Mouse (Mus musculus): ENCODE measurements around the gene Gm48551. TPM values are rescaled to one million over a fixed set of nuclear protein-coding genes. Genes with fewer than 3 reads are reported as not detected.

Gene Gm48551
- polyA plus RNA-seq, 1 experiment: 2.2 TPM

GRCm38 (mm10) chr10:81415549-81416310 lies 31.5 kb downstream of the Gm48551 start:
- TF ChIP-seq POLR2A (IDR thresholded peaks at IDR 0.05; ENCODE audit: borderline replicate concordance, low read depth, low read length): no peak
- TF ChIP-seq CTCF (IDR thresholded peaks at IDR 0.05; ENCODE audit: low read depth, low read length): no peak
- Histone ChIP-seq H3K27ac (ENCODE audit: insufficient read depth, low read depth, low read length) (no peak overlapping the region), H3K4me1 (ENCODE audit: control insufficient read depth, insufficient read depth, low read length) (peaks cover 16% of the 10 kb centered on the region), H3K4me3 (ENCODE audit: insufficient read depth, low read length) (no peak overlapping the region)

- TF ChIP-seq POLR2A (IDR thresholded peaks at IDR 0.05; ENCODE audit: borderline replicate concordance, low read depth, low read length) (no peak), CTCF (IDR thresholded peaks at IDR 0.05; ENCODE audit: low read depth, low read length) (no peak)
- no peak overlapping the region for H3K4me3 ChIP-seq (ENCODE audit: insufficient read depth, low read length)
- no peak overlapping the region for H3K27ac ChIP-seq (ENCODE audit: insufficient read depth, low read depth, low read length)
- peaks cover 9% of the 10 kb centered on the region for H3K4me1 ChIP-seq (ENCODE audit: control insufficient read depth, insufficient read depth, low read length)
Observed at GRCm38 (mm10) chr10:81416581-81417226, 32.4 kb downstream of the Gm48551 start.

- H3K27ac ChIP-seq (ENCODE audit: insufficient read depth, low read depth, low read length): no peak overlapping the region
- no peak for TF ChIP-seq POLR2A (IDR thresholded peaks at IDR 0.05; ENCODE audit: borderline replicate concordance, low read depth, low read length)
- TF ChIP-seq CTCF (IDR thresholded peaks at IDR 0.05; ENCODE audit: low read depth, low read length): no peak
- peaks cover 9% of the 10 kb centered on the region for H3K4me1 ChIP-seq (ENCODE audit: control insufficient read depth, insufficient read depth, low read length)
- H3K4me3 ChIP-seq (ENCODE audit: insufficient read depth, low read length): no peak overlapping the region
Observed at GRCm38 (mm10) chr10:81417227-81418215, 33.3 kb downstream of the Gm48551 start.

- Histone ChIP-seq H3K4me1 (ENCODE audit: control insufficient read depth, insufficient read depth, low read length) (peaks cover 9% of the 10 kb centered on the region), H3K27ac (ENCODE audit: insufficient read depth, low read depth, low read length) (no peak overlapping the region), H3K4me3 (ENCODE audit: insufficient read depth, low read length) (no peak overlapping the region)
- TF ChIP-seq CTCF (IDR thresholded peaks at IDR 0.05; ENCODE audit: low read depth, low read length): no peak
- TF ChIP-seq POLR2A (IDR thresholded peaks at IDR 0.05; ENCODE audit: borderline replicate concordance, low read depth, low read length): no peak
Observed at GRCm38 (mm10) chr10:81418216-81419070, 34.2 kb downstream of the Gm48551 start.

- peaks cover 3% of the 10 kb centered on the region for H3K4me1 ChIP-seq (ENCODE audit: control insufficient read depth, insufficient read depth, low read length)
- H3K4me3 ChIP-seq (ENCODE audit: insufficient read depth, low read length): no peak overlapping the region
- TF ChIP-seq POLR2A (IDR thresholded peaks at IDR 0.05; ENCODE audit: borderline replicate concordance, low read depth, low read length) (no peak), CTCF (IDR thresholded peaks at IDR 0.05; ENCODE audit: low read depth, low read length) (no peak)
- H3K27ac ChIP-seq (ENCODE audit: insufficient read depth, low read depth, low read length): no peak overlapping the region
Observed at GRCm38 (mm10) chr10:81419111-81419928, 35.1 kb downstream of the Gm48551 start.

GRCm38 (mm10) chr10:81420191-81420767 lies 36.0 kb downstream of the Gm48551 start:
- H3K4me3 ChIP-seq (ENCODE audit: insufficient read depth, low read length): no peak overlapping the region
- TF ChIP-seq POLR2A (IDR thresholded peaks at IDR 0.05; ENCODE audit: borderline replicate concordance, low read depth, low read length): no peak
- no peak for TF ChIP-seq CTCF (IDR thresholded peaks at IDR 0.05; ENCODE audit: low read depth, low read length)
- H3K27ac ChIP-seq (ENCODE audit: insufficient read depth, low read depth, low read length): no peak overlapping the region
- H3K4me1 ChIP-seq (ENCODE audit: control insufficient read depth, insufficient read depth, low read length): no peaks in the 10 kb centered on the region; the same call in 1 of the 2 replicates

GRCm38 (mm10) chr10:81421041-81421796 lies 37.0 kb downstream of the Gm48551 start:
- Histone ChIP-seq H3K27ac (ENCODE audit: insufficient read depth, low read depth, low read length) (no peak overlapping the region), H3K4me1 (ENCODE audit: control insufficient read depth, insufficient read depth, low read length) (peaks cover 6% of the 10 kb centered on the region; the same call in 1 of the 2 replicates), H3K4me3 (ENCODE audit: insufficient read depth, low read length) (no peak overlapping the region)
- TF ChIP-seq POLR2A (IDR thresholded peaks at IDR 0.05; ENCODE audit: borderline replicate concordance, low read depth, low read length) (no peak), CTCF (IDR thresholded peaks at IDR 0.05; ENCODE audit: low read depth, low read length) (no peak)

All from bone marrow macrophage, adult 2 months (primary cell).